16 mouse cellular contexts compared by ENCODE assay signal in genomic region chr6:92532331-92532730, GRCm38 (mm10).
DNase-seq lines count a peak whose midpoint lies in the region; ATAC-seq and TF ChIP-seq lines count a peak whose summit lies in the region.
"Had no signal": no experiment of that assay in that cellular context is flagged by ENCODE, and none has a peak within 500 bp of the region (broad histone marks: within the 10 kb centered on the region; RNA-seq: fewer than 3 reads in every experiment).

No protein-coding gene starts in this region.

- TF ChIP-seq POLR2A in cortical plate, adult 2 months (IDR thresholded peaks at IDR 0.05; ENCODE audit: extremely low read depth, insufficient read depth, low read length) = no peak

- WGBS in kidney, embryonic 16.5 days = 55% methylated on average over 6 of the region's 6 CpGs
- 49% methylated on average over 6 of the region's 6 CpGs for WGBS in heart, embryonic 15.5 days
- 51% methylated on average over 6 of the region's 6 CpGs for WGBS in neural tube, embryonic 14.5 days
- 55% methylated on average over 6 of the region's 6 CpGs for WGBS in midbrain, postnatal 0 days

- no peak overlapping the region for H3K9ac ChIP-seq in kidney, embryonic 16.5 days (replicated peaks; ENCODE audit: low read length)
- H3K9ac ChIP-seq in heart, embryonic 15.5 days = no peak overlapping the region
- no peak overlapping the region; the same call in 1 of the 2 replicates for H3K9ac ChIP-seq in neural tube, embryonic 14.5 days (replicated peaks; ENCODE audit: low read depth, low read length)
- no peak overlapping the region for H3K9ac ChIP-seq in midbrain, postnatal 0 days (replicated peaks; ENCODE audit: low read length, poor library complexity, severe bottlenecking)
- H3K9ac ChIP-seq: hindbrain, embryonic 12.5 days; liver, embryonic 15.5 days; midbrain, embryonic 12.5 days; neural tube, embryonic 12.5 days had no signal

- no peak for TF ChIP-seq CTCF in cortical plate, adult 2 months (IDR thresholded peaks at IDR 0.05; ENCODE audit: extremely low read depth, insufficient read depth, low read length)
- no peak for TF ChIP-seq CTCF in midbrain, postnatal 0 days (IDR thresholded peaks at IDR 0.05)

- no peaks in the 10 kb centered on the region for H3K27me3 ChIP-seq in kidney, embryonic 16.5 days (ENCODE audit: insufficient read depth, low read length)
- no peaks in the 10 kb centered on the region for H3K27me3 ChIP-seq in heart, embryonic 15.5 days
- H3K27me3 ChIP-seq in neural tube, embryonic 14.5 days (ENCODE audit: control insufficient read depth, insufficient read depth, low read length) = no peaks in the 10 kb centered on the region
- no peaks in the 10 kb centered on the region for H3K27me3 ChIP-seq in midbrain, postnatal 0 days (ENCODE audit: insufficient read depth, low read length)
- H3K27me3 ChIP-seq: hindbrain, embryonic 12.5 days; liver, embryonic 15.5 days; neural tube, embryonic 12.5 days had no signal

- DNase-seq in kidney, adult 9 months = no peak
- no peak for DNase-seq in midbrain, postnatal 0 days (ENCODE audit: low spot score)
- DNase-seq: adrenal gland, postnatal 25 days; cerebellum, adult 11-12 months; embryo, embryonic 11 days; left cerebral cortex, postnatal 4 days; right cerebral cortex, postnatal 14 days had no signal

- peak overlapping the region; percentile 56 for H3K4me2 ChIP-seq in kidney, embryonic 16.5 days (replicated peaks; ENCODE audit: low read depth, low read length)
- peak overlapping the region; percentile 79; the same call in 1 of the 2 replicates for H3K4me2 ChIP-seq in heart, embryonic 15.5 days
- peak overlapping the region; percentile 14; the same call in 1 of the 2 replicates for H3K4me2 ChIP-seq in neural tube, embryonic 14.5 days (ENCODE audit: low read depth, low read length)
- no peak overlapping the region for H3K4me2 ChIP-seq in midbrain, postnatal 0 days (ENCODE audit: low read depth, low read length, poor library complexity, severe bottlenecking)
- H3K4me2 ChIP-seq: hindbrain, embryonic 12.5 days; liver, embryonic 15.5 days; midbrain, embryonic 12.5 days; neural tube, embryonic 12.5 days had no signal

- H3K36me3 ChIP-seq in kidney, embryonic 16.5 days (ENCODE audit: insufficient read depth, low read length) = no peaks in the 10 kb centered on the region
- H3K36me3 ChIP-seq in heart, embryonic 15.5 days = no peaks in the 10 kb centered on the region
- H3K36me3 ChIP-seq in neural tube, embryonic 14.5 days (ENCODE audit: control insufficient read depth, insufficient read depth, low read length) = no peaks in the 10 kb centered on the region
- H3K36me3 ChIP-seq in midbrain, postnatal 0 days (ENCODE audit: insufficient read depth, low read length) = no peaks in the 10 kb centered on the region
- H3K36me3 ChIP-seq: hindbrain, embryonic 12.5 days; liver, embryonic 15.5 days; midbrain, embryonic 12.5 days; neural tube, embryonic 12.5 days had no signal

- peaks cover 12% of the 10 kb centered on the region for H3K4me1 ChIP-seq in kidney, embryonic 16.5 days (ENCODE audit: insufficient read depth, low read length)
- H3K4me1 ChIP-seq in cortical plate, adult 2 months (ENCODE audit: control insufficient read depth, insufficient read depth, low read length) = no peaks in the 10 kb centered on the region; the same call in 1 of the 2 replicates
- peaks cover 19% of the 10 kb centered on the region for H3K4me1 ChIP-seq in heart, embryonic 15.5 days (replicated peaks)
- peaks cover 14% of the 10 kb centered on the region for H3K4me1 ChIP-seq in neural tube, embryonic 14.5 days (ENCODE audit: control insufficient read depth, insufficient read depth, low read length)
- H3K4me1 ChIP-seq in midbrain, postnatal 0 days (ENCODE audit: insufficient read depth, low read length) = peaks cover 7% of the 10 kb centered on the region
- H3K4me1 ChIP-seq: liver, embryonic 15.5 days had no signal

- H3K27ac ChIP-seq in kidney, embryonic 16.5 days (ENCODE audit: low read length) = no peak overlapping the region
- peak overlapping the region; percentile 19; the same call in 1 of the 2 replicates for H3K27ac ChIP-seq in cortical plate, adult 2 months (ENCODE audit: insufficient read depth, low read length)
- H3K27ac ChIP-seq in heart, embryonic 15.5 days = peak overlapping the region; percentile 61
- H3K27ac ChIP-seq in neural tube, embryonic 14.5 days (ENCODE audit: low read depth, low read length) = peak overlapping the region; percentile 66
- H3K27ac ChIP-seq in midbrain, postnatal 0 days (ENCODE audit: low read depth, low read length) = no peak overlapping the region
- H3K27ac ChIP-seq: hindbrain, embryonic 12.5 days; liver, embryonic 15.5 days; midbrain, embryonic 12.5 days; neural tube, embryonic 12.5 days had no signal

- peak overlapping the region; percentile 51 for H3K4me3 ChIP-seq in kidney, embryonic 16.5 days (ENCODE audit: low read length)
- peak overlapping the region; percentile 46 for H3K4me3 ChIP-seq in cortical plate, adult 2 months (ENCODE audit: insufficient read depth, low read length)
- peak overlapping the region; percentile 57; the same call in 1 of the 2 replicates for H3K4me3 ChIP-seq in heart, embryonic 15.5 days
- H3K4me3 ChIP-seq in neural tube, embryonic 14.5 days (ENCODE audit: low read depth, low read length) = no peak overlapping the region
- H3K4me3 ChIP-seq in midbrain, postnatal 0 days (ENCODE audit: low read depth, low read length) = no peak overlapping the region
- H3K4me3 ChIP-seq: hindbrain, embryonic 12.5 days; liver, embryonic 15.5 days; midbrain, embryonic 12.5 days; neural tube, embryonic 12.5 days had no signal

- H3K9me3 ChIP-seq in kidney, embryonic 16.5 days (ENCODE audit: low read length) = no peaks in the 10 kb centered on the region
- H3K9me3 ChIP-seq in heart, embryonic 15.5 days (replicated peaks) = no peaks in the 10 kb centered on the region
- H3K9me3 ChIP-seq in neural tube, embryonic 14.5 days (ENCODE audit: control insufficient read depth, low read length) = no peaks in the 10 kb centered on the region
- H3K9me3 ChIP-seq in midbrain, postnatal 0 days (ENCODE audit: low read length) = no peaks in the 10 kb centered on the region
- H3K9me3 ChIP-seq: hindbrain, embryonic 12.5 days; liver, embryonic 15.5 days; midbrain, embryonic 12.5 days; neural tube, embryonic 12.5 days had no signal

- no peak for ATAC-seq in kidney, embryonic 16.5 days (ENCODE audit: low FRiP score, low TSS enrichment)
- no peak for ATAC-seq in heart, embryonic 15.5 days (replicated peaks; ENCODE audit: insufficient number of reproducible peaks, insufficient read depth, low FRiP score, low read depth)
- ATAC-seq in neural tube, embryonic 14.5 days (ENCODE audit: low read depth) = no peak
- no peak for ATAC-seq in megakaryocyte-erythroid progenitor cell, adult 5-6 weeks (replicated peaks; ENCODE audit: low FRiP score, low TSS enrichment, poor library complexity, severe bottlenecking)
- ATAC-seq in midbrain, postnatal 0 days (ENCODE audit: low FRiP score) = no peak

Comparison
In these comparisons a context has a peak if more than half of its experiments do, and no peak if none do; other contexts are left out.
1. H3K27ac ChIP-seq: peak in cortical plate, adult 2 months (single experiment), heart, embryonic 15.5 days (single experiment) and neural tube, embryonic 14.5 days (single experiment); none in kidney, embryonic 16.5 days (single experiment) and midbrain, postnatal 0 days (single experiment).
2. H3K4me3 ChIP-seq: peak in kidney, embryonic 16.5 days (single experiment), cortical plate, adult 2 months (single experiment) and heart, embryonic 15.5 days (single experiment); none in neural tube, embryonic 14.5 days (single experiment) and midbrain, postnatal 0 days (single experiment).